Mouse (Mus musculus) NIH3T3 (cell line): Measurements from ENCODE around the gene Reg4.
A peak's percentile ranks its signal among the peaks of the same experiment; 100 is the strongest.

Experiments
- DNase-seq: peaks from one replicate; pipeline ENCODE4 v3.0.0-alpha.2; 2012; ENCODE audit warnings: low read depth

Reg4 gene

DNA sequence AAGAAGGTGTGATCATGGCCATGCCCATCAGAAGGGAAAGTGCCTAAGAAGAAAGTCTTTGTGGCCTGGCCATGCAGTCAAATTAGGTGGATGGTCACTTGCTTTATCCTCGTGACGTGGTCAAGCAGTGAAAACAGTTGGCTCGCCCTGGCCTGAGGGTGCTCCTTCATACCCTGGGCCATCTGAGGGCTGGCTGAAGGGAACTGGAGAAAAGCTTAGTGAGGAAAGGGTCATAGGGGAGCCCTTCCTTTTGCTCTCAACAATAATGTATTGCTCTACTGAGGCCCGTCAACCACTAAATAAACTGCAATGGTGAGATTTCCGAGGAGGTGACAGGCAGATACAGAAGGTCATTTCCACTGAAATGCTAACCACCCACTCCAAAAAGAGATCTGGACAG is 15.3 kb downstream of the Reg4 start:
- no peak for DNase-seq

DNA sequence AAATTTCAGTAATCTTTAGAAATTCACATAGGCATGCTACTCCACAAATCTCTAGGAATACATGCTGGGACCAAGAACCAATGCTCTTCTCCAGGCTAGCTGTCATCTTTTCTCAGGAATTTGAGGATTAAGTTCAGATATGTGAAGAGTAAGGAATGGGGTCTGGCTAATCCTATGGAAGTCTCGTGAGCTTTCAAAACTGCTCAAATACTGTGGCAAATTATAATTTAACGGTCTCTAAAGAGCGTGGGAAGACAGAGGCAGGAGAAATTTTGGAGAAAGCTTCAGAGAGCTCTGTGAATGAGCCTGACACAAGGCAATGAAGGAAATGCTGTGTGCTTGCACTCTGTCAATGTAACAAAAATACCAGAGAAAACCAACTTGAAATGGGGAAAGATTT is 16.2 kb downstream of the Reg4 start:
- no peak for DNase-seq

DNA sequence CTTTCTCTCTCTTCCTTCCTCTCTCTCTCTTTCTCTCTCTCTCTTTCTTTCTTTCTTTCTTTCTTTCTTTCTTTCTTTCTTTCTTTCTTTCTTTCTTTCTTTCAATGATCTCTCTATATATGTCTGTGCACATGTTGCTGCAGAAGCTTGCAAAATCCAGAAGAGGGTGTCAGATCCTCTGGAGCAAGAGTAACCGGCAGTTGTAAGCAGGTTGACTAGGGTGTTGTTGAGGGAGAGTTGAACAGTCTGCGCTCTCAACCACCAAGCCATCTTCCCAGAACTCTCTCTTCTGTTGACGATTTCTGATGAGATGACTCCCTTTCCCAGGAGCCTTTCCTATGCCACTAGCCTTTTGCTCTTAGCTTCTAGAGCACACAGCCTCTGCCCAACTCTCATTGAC is 20.1 kb downstream of the Reg4 start:
- DNase-seq, result no peak

DNA sequence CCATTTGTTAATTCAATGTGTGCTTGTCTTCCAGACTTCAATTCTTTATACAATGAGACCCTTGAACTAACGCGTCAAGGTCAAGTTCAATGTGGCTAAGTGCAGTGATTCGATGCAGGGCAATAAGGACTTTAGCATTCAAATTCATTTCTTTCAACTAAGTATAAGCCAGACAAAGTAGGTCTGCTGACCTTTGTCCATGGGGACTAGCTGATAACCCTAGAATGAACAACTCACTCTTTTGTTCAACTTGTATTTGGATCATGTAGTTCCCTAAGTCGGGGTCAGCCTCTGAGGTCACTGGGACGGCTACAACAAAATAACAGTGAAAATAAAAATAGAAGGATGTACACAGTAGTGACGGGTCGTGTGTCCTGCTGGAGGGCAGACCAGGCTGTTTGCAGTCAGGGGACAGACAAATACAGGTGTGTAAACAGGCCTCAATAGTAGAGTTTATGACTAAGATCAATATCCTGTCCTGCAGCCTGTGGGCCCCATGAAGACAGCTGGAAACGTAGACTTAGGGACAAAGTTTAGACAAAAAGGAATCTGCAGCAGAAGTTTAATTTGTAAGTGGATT is 20.6 kb downstream of the Reg4 start:
- no peak for DNase-seq

DNA sequence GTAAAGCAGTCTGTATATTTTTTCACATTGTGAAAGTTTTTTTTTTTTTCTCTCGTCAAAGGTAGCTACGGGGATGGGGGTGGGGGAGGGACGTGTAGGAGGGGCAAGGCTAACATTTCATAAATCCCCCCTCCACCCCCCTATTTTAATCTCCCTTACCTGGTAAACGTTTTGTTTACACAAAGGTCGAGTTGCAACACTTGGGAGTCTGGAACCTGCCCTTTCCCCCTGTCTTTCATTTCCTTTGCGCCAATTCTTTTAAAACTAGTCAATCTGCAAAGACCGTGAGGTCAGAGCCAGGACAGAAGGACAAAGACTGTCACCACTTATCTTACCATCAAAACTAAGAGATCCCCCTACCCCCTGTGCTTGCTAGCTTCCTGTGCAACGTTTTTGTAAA is 23.9 kb downstream of the Reg4 start:
- no peak for DNase-seq

DNA sequence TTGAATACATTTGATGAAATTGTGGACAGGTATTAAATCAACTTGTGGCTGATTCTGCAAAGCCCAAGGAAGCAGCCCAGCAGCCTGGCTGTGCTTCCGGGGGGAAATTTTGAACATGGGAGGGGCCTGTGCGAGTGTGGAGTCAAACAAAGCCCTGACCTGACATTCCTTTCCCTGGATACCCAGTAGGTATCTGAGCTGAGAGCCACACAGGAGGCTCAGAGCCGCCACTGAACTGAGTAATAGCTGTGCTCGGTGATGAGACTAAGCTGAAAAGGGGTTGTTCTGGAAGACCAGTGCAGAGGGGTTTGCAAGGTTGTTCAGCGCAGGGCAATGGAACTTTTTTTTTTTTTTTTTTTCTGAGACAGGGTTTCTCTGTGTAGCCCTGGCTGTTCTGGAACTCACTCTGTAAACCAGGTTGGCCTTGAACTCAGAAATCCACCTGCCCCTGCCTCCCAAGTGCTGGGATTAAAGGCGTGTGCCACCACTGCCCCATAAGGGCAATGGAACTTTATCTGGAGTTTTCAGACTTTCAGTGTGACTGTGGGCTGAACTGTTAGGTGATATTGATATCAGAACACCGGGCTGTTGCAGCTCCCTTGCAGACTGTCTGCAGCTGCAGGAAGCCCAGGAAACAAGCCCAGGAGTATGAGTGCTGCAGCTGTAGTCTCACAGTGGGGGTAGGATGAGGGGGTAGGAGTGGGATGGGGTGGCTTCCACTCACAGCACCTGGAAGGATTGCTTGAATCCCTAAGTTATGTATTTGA is 25.2 kb downstream of the Reg4 start:
- no peak for DNase-seq

DNA sequence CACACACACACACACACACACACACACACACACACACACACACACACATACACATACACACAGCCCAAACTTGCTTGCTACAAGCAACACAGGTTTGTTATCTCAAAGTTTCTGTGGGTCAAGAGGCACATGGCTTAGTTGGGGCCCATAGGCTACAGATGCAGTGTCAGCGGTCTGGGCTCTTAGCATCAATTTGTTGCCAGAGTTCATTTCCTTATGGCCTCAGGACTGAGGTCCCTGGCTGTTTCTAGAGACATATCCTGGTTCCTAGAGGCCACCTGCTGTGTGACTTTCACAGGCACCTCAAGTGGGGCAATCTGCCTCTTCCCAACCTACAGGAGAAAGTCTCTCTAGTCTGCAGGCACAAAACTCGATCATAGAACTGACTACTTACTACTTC is 27.4 kb downstream of the Reg4 start:
- DNase-seq, result no peak

DNA sequence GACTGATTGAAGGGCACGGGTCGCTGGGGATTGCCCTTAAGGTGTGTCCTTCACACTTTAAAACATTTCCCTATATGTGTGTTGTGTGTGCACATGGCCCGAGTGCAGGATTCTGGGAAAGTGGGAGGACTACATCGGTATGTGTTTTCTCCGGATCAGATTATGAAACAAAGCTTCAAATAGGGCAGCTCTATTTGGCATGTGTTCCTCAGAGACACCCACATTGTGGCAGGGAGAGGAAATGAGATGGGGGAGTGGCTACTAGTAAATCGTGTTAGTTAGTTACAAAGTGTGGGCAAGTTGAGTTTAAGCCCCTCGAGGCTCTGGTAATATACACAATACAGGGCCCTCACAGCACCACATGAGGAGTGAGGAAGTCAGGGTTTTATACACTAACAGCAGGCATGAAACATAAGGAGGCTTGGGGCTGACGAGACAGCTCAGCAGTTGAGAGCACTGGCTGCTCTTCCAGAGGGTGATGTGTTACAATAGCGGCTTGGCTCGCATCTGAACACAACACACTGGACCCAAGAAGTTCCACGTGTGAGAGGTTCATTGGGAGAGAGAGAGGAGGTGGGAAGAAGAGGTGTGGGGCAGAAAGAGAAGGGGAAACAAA is 28.0 kb downstream of the Reg4 start:
- DNase-seq, result no peak

DNA sequence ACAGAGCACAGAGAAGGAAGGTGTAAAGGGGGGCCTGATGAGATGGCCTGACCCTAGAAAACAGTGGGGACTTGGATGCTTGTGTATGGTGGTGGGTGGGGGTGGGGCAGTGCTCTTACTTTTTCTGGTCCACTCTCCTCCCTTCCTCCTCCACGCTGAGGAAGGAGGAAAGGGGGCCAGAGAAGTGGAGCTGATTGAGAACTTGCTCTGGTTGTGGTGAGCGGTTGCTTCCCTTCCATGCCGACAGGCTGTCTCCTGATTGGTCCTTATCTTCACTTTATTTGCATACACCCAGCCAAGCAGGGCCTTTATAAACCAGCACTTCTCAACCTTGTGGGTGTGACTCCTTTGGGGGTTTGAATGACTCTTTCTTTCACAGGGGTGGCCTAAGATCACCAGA is 32.1 kb downstream of the Reg4 start:
- DNase-seq, result no peak

DNA sequence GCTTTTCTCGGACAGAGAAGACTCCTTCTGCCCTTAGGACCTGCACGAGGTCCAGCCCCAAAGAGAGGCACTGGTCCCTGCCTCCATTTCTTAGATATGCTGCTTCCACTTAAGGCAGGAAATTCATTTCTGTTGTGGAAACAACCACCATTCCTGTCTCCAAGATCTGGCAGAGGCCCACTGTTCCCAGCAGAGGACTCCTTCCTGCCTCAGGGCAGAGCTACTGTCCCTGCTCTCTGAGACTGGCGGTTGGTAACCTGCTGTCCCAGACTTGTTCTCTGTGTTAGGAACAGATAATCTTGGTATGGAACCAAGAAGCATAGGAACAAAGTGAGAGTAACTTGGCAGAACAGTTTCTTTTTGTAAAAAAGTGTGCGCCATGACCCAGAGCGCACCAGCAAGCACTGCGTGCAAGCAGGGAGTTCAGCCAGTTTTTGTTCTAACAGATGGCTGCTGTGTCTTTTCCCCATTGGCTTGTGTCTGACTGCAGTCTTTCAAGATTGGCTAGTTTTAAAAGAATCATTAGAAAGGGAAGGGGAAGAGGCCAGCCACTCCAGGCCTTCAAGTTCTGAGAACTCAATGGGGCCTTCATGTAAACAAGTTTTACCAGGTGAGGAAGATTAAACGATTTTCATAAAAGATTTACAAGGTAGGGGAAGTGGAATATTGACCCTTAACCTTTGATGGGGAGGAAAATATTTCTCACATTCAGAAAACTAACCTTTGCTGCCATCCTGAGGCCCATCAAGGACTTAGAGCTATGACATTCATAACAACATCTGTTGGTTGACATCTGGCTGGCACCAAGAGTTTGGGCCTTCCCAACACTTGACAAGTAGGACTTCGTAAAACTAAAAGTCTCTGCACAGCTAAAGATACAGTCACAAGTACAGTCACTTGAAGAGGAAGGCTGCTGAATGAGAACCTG is 33.0 kb downstream of the Reg4 start:
- no peak for DNase-seq

DNA sequence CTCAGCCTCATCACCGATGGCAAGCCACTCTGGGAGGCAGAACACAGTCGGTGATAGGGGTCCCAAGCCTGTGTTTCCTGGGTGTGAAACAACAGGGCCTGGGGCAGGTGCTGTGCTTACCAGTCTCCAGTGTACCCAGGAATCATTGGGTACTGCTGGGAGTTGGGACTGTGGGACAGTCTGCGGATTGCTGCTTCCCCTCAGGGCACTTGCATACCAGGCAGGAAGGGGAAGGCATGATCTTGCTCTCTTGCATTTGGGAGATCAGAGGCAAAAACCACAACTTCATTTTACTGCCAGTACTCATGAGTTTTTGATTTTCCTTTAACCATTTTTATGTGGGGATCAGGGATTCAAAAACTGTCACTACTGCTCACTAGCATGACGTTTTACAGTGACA is 36.8 kb downstream of the Reg4 start:
- DNase-seq, result no peak

DNA sequence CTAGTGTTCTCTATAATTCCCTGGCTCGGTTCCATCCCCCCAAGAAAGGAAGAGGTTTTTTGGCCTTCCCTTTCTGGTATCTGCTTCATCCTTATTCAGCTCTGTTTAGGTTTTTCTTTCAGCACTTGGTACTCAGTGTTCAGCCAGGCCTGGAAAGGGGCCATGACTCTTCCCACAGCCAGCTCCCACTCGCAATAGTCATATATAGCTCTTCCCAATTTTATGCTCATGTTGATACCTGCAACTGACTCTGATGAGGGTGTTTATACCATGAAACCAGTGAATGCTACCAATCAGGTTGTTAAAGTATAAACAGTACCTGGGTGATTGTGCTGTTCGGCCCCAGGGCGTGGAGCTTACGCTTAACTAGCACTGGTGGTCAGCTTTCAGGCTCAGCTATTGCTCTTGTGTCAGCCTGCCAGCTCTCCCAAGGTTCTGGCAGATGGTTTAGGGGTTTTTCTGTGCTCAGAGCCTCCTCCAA is 37.4 kb downstream of the Reg4 start:
- peak; percentile 26 for DNase-seq

DNA sequence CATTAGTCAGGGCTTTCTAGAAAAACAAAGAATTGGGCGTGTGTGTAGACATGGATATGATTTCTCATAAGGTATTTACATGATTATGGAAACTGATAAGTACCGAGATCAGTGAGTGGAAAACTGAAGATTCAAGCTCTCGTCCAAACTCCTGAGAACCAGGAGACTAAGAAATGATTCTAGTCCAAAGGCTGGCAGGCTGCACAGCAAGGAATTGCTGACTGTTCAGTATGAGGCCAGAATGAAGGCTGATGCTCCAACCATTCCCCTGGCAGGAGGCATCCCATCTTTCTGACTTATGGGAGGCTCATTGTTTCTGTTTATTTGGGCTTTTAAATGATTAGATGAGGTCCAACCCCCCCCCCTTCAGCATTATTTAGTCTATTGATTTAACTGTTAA is 38.6 kb downstream of the Reg4 start:
- DNase-seq, result no peak

DNA sequence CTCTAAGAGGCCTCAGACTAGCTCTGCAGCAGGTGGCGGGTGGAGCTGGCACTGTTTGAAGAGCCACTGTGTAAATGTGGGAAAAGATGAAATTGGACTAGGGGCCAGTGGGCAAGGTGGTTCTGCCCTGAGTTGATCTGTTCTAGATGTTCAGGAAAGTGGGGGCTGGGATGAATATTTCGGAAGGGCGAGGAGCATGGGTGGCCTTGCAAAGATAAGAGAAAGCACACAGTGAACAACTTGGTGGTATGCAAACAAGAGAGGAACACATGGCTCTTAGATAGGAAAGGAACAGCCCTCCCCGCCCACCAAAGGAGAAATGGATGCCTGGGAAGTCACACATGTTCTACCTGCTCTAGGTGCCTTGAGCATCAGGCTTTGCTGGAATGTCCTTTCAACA is 39.5 kb downstream of the Reg4 start:
- DNase-seq, result no peak

DNA sequence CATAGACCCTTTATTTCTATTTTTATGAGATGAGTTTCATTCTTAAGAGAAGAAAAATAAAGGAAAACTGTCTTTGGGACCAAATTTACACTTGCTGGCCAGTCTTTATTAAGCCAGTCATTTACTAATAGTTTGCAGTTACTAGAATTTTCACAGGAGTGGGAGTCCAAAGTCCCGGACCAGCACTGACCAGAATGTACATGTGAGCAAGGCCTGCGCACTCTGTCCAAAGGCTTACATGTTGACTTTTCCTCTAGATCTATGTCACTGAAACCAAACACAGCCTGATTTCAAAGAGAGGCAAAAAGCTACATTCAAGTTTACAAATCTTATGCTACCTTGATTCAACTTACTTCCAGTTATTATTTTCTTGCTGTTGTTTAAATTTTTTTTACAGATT is 40.2 kb downstream of the Reg4 start:
- no peak for DNase-seq

DNA sequence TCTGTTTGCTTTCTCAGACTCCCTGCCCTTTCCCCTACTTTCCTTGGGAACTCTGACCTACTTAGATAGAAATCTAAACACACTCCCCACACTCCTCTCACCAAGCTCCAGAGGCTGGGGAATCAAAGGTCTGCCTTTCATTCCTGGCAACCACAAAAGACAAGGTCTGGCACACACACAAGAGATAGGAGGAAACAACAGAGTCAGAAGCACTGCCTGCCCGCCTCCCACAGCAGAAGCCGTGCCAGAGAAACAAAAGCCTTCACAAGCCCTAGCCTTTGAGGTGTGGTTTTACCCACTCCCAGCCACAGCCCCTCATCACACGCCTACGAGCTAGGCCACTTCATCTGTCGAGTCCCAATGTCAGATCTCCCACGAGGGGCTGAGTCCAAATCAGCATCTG is 45.3 kb downstream of the Reg4 start:
- peak; percentile 8 for DNase-seq

DNA sequence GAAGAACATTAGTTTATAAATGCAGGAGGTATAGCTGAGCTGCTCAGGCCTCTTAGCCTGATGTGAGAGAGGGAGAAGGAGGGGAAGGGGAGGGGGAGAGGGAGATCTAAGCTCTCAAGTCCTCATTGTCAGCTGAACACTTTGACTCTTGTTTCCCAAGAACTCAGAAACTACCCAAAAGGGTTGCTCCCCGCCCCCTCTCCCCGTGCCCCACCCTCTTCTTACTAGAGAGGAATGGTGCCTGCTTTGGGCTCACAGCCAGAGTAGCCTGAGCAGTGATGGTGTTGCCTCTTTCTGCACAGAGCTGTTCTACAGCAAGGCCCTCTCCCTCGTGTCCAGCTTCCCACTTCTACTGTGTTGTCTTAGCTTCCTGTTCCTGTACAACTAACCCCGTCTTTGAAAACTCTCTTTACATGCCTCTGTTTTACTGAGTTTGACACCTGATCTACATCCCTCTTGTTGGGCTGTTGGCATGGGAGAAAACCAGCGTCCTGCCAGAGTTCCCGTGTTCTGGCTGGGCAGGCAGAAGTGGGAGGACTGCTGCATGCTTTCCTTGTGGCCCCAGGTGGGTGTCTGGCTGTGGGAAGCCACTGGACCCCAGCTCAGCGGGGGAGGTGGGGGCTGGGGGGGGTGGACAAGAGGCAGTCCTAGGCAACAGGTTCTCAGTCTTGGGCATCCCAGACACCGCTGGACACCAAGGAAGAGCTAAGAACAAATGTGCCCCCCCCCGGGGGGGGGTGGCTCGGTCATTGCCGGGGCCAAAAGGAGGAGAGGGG is 51.9 kb downstream of the Reg4 start:
- DNase-seq, result no peak

DNA sequence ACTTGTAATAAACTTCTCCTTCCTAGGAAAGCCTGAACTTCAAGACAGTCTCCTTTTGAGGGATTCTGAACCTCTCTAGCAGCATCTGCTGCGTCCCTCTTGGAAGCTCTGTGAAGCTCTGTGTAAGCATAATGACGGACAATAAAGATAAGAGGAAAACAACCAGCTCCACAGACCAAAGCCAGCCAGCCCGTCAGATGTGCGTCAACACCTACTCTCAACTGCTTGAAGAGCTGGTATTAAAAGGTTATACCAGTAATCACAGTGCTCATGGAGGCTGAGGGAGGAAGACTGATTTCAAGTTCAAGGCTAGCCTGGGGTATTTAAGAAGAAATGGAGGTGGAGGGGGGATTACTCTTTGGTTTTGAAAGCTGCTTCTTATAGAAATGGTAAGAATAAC is 57.7 kb downstream of the Reg4 start:
- DNase-seq, result no peak

DNA sequence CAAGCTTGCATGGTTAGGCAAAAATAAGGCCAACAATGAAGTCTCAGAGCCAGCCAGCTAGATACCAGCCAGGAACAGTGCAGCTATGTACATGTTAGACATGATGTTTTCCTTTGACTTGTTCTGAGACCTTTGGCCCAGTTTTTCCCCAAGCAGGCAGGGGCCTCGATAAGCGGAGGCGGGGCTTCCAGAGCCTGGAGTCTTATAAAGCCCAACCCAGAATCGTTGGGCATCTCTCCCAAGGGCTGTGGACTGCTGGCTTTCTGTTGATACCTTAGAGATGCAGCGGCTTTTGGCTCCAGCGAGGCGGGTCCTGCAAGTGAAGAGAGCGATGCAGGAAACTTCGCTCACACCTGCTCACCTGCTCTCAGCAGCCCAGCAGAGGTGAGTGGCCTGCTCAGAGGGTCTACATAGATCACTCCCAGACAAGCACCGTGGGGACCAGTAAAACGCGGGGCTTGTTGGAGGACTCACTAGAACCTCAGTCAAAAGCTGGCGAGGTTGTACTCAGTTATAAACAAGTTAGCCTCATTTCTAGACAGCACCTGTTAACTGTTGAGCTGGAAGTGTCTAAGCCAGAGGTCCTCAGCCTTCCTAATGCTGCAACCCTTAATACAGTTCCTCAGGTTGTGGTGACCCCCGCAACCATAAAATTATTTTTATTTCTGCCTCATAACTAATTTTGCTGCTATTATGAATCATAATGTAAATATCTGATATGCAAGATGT is 58.4 kb downstream of the Reg4 start, which contains the start of gene Hmgcs2:
Hmgcs2 (plus strand) TSS at position 232 of the 729 bp plus-strand sequence.
- DNase-seq, result peak; percentile 46

DNA sequence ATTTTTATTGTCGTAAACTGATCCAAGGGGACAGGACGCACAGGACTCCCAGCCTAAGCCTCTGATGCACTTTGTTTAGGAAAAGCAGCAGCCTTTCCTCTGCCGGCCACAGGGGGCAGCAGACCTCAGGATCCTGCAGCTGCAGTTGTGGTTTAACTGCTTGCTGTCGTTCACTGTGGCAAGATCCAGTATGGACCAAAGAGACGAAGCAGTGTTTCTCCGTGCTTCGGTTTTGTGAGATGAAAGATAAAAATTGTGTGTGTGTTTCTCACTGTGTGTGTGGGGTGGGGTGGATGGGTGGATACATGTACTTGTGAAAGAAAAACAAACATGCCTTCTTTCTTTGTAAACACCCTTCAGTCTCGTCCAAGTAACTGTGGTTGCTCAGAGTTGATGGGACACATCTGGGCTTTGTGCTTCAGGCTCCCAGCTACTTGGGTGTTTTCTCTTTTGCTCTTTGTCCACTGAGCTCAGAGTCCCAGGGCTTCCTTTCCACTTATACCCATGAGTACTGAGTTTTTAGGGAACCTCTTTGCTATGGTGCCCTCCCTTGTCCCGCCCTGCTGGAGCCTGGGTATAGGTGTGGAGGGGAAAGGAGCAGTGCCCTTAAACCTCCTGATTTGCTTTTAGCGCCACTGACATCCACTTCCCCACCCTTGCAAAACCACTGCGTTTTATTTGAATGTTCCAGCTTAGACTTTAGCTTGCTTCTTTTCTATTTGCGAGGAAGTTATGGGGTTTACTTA is 59.1 kb downstream of the Reg4 start:
- peak; percentile 75 for DNase-seq
